Mouse (Mus musculus): ENCODE data around the gene Cxcl17.
"Not testable (repeated sequence)": the region's sequence is repeated elsewhere in the genome, so short reads cannot be mapped to it uniquely, and the experiment has no call there.

The Cxcl17 gene

GRCm38 (mm10) chr7:25412833-25413441 lies at the start of gene Cxcl17:
Gene Cxcl17, minus strand, starts transcription at chr7:25412886.
- DNase-seq, result no peak

- DNase-seq, result not testable (repeated sequence)
Observed at GRCm38 (mm10) chr7:25462033-25462337, 49.3 kb upstream of the Cxcl17 start.

- DNase-seq, result not testable (repeated sequence)
Observed at GRCm38 (mm10) chr7:25461336-25462032, 48.8 kb upstream of the Cxcl17 start.

DNA sequence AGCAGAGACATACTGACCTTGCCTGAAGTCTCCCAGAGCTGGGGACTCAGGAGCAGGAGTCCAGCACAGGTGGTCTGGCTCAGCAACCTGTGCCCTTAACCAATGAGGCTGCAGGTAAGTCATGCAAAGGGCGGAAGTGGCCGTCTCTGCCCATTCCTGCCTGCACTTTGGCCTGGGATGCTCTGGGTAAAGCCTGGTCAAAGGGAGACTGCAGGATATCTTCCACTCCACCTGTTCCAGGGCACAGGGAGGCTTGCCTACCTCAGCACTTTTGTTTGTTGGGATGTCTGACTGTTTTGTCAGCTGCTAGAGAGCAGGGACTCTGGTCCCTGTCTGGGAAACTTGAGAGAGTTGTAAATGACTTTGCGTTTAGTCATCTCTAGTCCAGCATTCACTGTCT lies 39.4 kb upstream of the Cxcl17 start:
- no peak for DNase-seq

- DNase-seq, result no peak
Observed at GRCm38 (mm10) chr7:25449913-25450890, 37.5 kb upstream of the Cxcl17 start.

GRCm38 (mm10) chr7:25440816-25441153 lies 28.1 kb upstream of the Cxcl17 start:
- no peak for DNase-seq

GRCm38 (mm10) chr7:25439978-25440815 lies 27.5 kb upstream of the Cxcl17 start:
- no peak for DNase-seq

- no peak for DNase-seq
Observed at GRCm38 (mm10) chr7:25439124-25439822, 26.6 kb upstream of the Cxcl17 start.

DNA sequence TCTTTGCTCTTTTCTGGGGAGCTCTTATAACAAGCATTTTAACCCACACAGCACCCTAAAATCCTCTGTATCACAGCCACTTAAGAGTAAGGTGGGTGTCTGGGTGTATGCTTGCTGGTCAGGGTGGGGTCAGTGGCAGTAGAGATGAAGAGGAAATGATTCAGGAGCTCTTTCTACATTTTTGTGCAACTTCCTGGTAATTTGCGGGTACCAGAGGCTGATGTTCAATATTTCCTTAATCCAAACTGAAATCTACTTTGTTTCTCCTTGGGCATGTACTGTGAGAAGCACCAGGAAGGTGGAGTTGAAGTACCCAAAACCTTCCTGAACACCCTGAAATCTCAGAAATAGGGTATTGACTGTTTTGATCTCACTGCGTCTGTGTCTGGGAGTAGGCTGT lies 24.0 kb upstream of the Cxcl17 start:
- no peak for DNase-seq

- no peak for DNase-seq
Observed at GRCm38 (mm10) chr7:25436226-25436625, 23.5 kb upstream of the Cxcl17 start.

DNA sequence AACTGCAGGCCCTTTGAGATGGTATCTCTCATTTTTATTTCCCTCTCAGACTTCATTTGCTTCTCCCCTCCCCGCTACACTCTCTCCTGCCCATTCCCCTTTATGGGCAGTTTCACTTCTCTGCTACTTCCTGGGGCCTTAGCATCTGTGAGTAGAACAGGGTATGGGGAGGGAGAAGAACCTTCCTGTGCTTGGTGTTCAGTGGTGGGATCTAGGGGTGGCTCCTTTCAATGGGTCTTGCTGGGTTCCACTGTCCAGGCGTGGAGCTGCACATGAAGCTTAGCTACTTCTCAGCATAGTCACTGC lies 22.8 kb upstream of the Cxcl17 start:
- no peak for DNase-seq

GRCm38 (mm10) chr7:25434654-25435545 lies 22.2 kb upstream of the Cxcl17 start:
- no peak for DNase-seq

DNA sequence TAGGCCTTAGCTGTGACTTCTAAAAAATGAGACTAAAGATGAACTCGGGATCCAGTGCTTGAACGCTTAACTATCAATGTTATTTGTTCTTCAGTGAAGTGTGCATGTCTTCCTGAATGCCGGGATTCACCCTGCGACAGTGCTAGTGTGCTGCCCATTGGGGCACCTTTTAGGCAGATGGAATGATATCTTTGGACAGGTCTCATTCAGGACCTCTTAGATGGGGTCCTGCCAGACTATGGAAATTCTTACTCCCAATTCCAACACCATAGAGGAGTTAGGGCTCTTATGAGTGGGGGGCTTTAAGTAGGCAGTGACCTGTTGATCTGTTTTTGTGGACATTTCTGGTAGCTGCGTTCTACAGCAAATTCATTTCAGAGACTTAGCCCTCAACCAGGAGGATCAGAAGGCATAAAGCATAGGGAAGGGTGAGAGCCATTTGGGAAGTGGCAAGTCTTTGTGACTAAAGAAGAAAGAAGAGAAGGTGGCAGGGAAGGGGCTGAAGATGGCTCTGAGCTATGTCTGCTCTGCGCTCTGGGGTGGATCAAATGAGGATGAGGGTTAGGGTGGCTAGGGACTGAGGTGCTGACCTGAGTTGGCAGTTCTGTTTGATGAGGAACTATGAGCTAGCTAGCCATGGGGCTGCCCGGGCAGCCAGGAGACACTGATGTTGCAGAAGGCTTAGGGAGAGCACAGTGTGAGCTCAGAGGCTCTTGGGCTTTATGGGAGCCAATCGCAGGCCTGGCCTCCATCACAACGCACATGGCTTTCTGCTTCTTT lies 21.3 kb upstream of the Cxcl17 start:
- no peak for DNase-seq

DNA sequence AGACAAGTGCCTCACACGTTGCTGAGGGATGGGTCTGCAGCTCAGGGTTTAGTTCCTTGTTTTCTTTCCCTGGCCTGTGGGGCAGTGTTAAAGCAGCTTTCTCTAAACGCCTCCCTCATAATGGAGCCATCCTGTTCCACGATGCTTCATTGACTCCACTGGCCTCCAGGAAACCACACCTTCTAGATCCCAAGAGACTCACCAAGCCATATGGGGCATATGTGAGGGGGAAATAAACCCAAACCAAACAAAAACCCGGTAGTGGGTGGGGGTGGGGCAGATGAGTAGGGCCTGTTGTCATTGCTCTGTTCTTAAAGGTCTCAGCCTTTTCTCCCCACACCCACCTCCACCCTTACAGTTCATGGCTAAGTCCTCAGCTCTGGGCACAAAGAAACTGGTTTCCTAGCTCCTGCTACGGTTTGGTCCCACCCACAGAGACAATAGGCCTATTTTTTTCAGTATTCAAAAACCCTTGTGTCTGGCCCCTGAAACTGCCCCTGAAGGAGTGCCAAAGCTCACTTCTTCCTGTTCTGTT lies 20.4 kb upstream of the Cxcl17 start:
- no peak for DNase-seq

DNA sequence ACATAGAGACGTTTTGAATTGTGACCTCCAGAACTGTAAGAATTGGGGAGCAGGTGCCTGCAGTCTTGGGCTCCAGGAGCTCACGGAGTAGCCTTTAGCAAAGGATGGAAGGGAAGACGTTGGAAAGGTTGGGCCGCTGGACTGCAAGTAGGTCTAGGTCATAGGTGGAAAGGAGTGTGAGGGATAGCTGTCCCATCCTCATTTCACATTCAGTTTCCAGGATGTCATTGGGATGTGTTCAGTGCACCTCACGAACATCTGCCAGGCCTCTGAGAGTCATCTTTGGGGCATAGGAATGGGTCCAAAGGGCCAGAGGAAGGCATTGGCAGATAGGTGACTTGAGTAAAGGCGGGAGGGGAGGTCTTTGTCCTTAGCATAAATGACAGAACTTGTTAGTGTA lies 19.7 kb upstream of the Cxcl17 start:
- DNase-seq, result no peak

GRCm38 (mm10) chr7:25429886-25430784 lies 17.4 kb upstream of the Cxcl17 start:
- DNase-seq, result no peak

GRCm38 (mm10) chr7:25428321-25428720 lies 15.6 kb upstream of the Cxcl17 start:
- DNase-seq, result no peak

DNA sequence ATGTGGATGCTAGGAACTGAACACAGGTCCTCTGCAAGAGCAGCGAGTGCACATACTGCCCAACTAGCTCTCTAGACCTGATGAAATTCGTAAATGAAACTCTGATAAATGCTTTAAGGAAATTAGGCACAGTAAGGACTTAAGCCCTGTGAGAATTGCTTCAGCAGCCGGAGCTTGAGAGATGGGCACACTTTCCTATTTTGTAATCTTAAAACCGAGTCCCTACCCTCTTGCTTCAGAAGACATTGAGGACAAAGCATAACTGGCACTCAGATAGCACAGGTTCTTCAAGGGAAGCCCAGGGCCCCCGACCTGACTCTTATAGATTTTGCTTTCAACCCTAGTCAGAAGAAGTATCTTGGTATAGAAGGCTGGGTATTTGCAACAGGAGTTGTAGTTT lies 14.5 kb upstream of the Cxcl17 start:
- no peak for DNase-seq

DNA sequence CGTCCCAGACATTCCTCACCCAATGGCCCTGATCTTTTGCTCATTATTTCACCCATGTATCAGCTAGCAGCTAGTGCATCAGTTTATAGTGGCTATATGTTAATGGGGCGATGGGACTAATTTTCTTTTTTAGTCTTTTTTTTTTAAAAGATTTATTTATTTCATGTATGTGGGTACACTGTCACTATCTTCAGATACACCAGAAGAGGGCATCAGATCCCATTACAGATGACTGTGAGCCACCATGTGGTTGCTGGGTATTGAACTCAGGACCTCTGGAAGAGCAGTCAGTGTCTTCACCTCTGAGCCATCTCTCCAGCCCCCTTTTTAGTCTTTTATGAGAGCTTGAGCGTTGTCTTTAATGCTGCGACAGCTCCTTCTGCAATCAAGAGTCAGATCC lies 13.7 kb upstream of the Cxcl17 start:
- DNase-seq, result not testable (repeated sequence)
